Mouse (Mus musculus) gastrocnemius, postnatal 25 days (tissue): ENCODE results near the gene Tacc3. TPM values are rescaled to one million over a fixed set of nuclear protein-coding genes. Genes with fewer than 3 reads are reported as not detected.

Source experiments
- DNase-seq: peaks from one replicate; pipeline ENCODE4 v3.0.0; 2022
- long read RNA-seq, 2 experiments: library from polyadenylated mRNA; stranded (forward); transcript quantifications; one replicate each; pipeline ENCODE4 v2.0.0; 2021
- total RNA-seq, 2 experiments: library from RNA; stranded (reverse); gene quantifications; 1 replicate in 1 of 2; 2 replicates in 1 of 2; pipeline ENCODE4 v1.2.3; 2021

Gene Tacc3
- 1 to 10 TPM; 1.7 to 2.5 TPM for total RNA-seq
- long read RNA-seq, experiment 1, result 0 reads
- long read RNA-seq, experiment 2, result 0 reads

- DNase-seq, result peak; percentile 99
These were observed at the start of gene Tacc3, which contains the start of gene Tmem129 for GRCm38 (mm10) chr5:33657787-33658663. Gene Tacc3, plus strand, starts transcription at chr5:33658128. Gene Tmem129, minus strand, starts transcription at chr5:33658416.

- no peak for DNase-seq
These were observed 48.7 kb upstream of the Tacc3 start for GRCm38 (mm10) chr5:33609226-33609625.

- DNase-seq, result no peak
These were observed 46.1 kb upstream of the Tacc3 start for GRCm38 (mm10) chr5:33611795-33612194.

- no peak for DNase-seq
These were observed 43.5 kb upstream of the Tacc3 start for GRCm38 (mm10) chr5:33614391-33614790.

GRCm38 (mm10) chr5:33622671-33623070 lies 35.3 kb upstream of the Tacc3 start:
- DNase-seq, result no peak

GRCm38 (mm10) chr5:33623766-33624165 lies 34.2 kb upstream of the Tacc3 start:
- no peak for DNase-seq

- DNase-seq, result no peak
These were observed 30.0 kb upstream of the Tacc3 start for GRCm38 (mm10) chr5:33627968-33628367.

GRCm38 (mm10) chr5:33628820-33629300 lies 29.1 kb upstream of the Tacc3 start:
- peak; percentile 53 for DNase-seq

- DNase-seq, result peak; percentile 100
These were observed 28.5 kb upstream of the Tacc3 start, which contains the start of the genes Fam53a and Gm9903 for GRCm38 (mm10) chr5:33629301-33629987. Gene Fam53a, minus strand, starts transcription at chr5:33629635. Gene Gm9903, plus strand, starts transcription at chr5:33629925.

GRCm38 (mm10) chr5:33630061-33630460 lies 27.9 kb upstream of the Tacc3 start:
- peak; percentile 50 for DNase-seq

- DNase-seq, result peak; percentile 81
These were observed 27.3 kb upstream of the Tacc3 start for GRCm38 (mm10) chr5:33630615-33631014.

GRCm38 (mm10) chr5:33632526-33632925 lies 25.4 kb upstream of the Tacc3 start:
- no peak for DNase-seq

GRCm38 (mm10) chr5:33635361-33635760 lies 22.6 kb upstream of the Tacc3 start:
- DNase-seq, result no peak

GRCm38 (mm10) chr5:33637606-33638350 lies 20.1 kb upstream of the Tacc3 start:
- no peak for DNase-seq

- no peak for DNase-seq
These were observed 19.1 kb upstream of the Tacc3 start for GRCm38 (mm10) chr5:33638826-33639225.

- peak; percentile 33 for DNase-seq
These were observed 17.3 kb upstream of the Tacc3 start for GRCm38 (mm10) chr5:33640652-33641051.

- no peak for DNase-seq
These were observed 6.9 kb upstream of the Tacc3 start for GRCm38 (mm10) chr5:33651017-33651416.

GRCm38 (mm10) chr5:33651541-33651920 lies 6.4 kb upstream of the Tacc3 start:
- no peak for DNase-seq

GRCm38 (mm10) chr5:33651921-33652782 lies 5.8 kb upstream of the Tacc3 start, which contains the start of gene Slbp:
Gene Slbp, minus strand, starts transcription at chr5:33652574.
- DNase-seq, result peak; percentile 97

GRCm38 (mm10) chr5:33652783-33653173 lies 5.2 kb upstream of the Tacc3 start:
- DNase-seq, result no peak

GRCm38 (mm10) chr5:33654424-33654823 lies 3.5 kb upstream of the Tacc3 start:
- DNase-seq, result no peak
